8 mouse cellular contexts compared by ENCODE assay signal in the genomic region with DNA sequence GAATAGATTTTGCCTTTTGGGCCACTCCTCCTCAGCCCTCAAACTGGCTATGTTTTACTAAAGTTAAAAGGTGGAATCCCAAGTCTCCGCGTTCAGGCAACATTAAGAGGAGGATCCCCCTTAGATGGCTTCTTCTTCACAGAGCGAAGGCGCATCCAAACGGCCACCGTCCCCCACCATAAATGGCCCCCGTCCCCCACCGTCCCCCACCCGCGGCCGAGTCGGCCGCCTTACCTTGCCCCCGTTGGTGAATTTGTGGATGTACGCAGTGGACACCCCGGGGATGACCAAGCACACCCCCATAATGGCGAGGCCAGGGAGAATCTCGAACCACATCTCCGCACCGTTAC. TPM values are rescaled to one million over a fixed set of nuclear protein-coding genes. Genes with fewer than 3 reads are reported as not detected.
DNase-seq lines count a peak whose midpoint lies in the region; ATAC-seq and TF ChIP-seq lines count a peak whose summit lies in the region.

No protein-coding gene starts in this region.

- peak overlapping the region; percentile 68 for H3K4me2 ChIP-seq in kidney, postnatal 0 days (ENCODE audit: low read length)
- peak overlapping the region; percentile 57 for H3K4me2 ChIP-seq in hindbrain, embryonic 14.5 days (replicated peaks)
- H3K4me2 ChIP-seq in midbrain, embryonic 15.5 days: peak overlapping the region; percentile 53

- peak overlapping the region; percentile 50 for H3K4me3 ChIP-seq in kidney, postnatal 0 days (replicated peaks; ENCODE audit: low read depth, low read length)
- H3K4me3 ChIP-seq in hindbrain, embryonic 14.5 days (replicated peaks; ENCODE audit: low read length): peak overlapping the region; percentile 52
- H3K4me3 ChIP-seq in midbrain, embryonic 15.5 days: peak overlapping the region; percentile 46

- WGBS in kidney, postnatal 0 days: 37% methylated on average over 20 of the region's 20 CpGs
- 26% methylated on average over 20 of the region's 20 CpGs for WGBS in hindbrain, embryonic 14.5 days
- WGBS in midbrain, embryonic 15.5 days: 30% methylated on average over 20 of the region's 20 CpGs

- H3K27ac ChIP-seq in kidney, postnatal 0 days: no peak overlapping the region
- peak overlapping the region; percentile 86; the same call in 1 of the 2 replicates for H3K27ac ChIP-seq in hindbrain, embryonic 14.5 days
- peak overlapping the region; percentile 82; the same call in 1 of the 2 replicates for H3K27ac ChIP-seq in midbrain, embryonic 15.5 days

- H3K9me3 ChIP-seq in kidney, postnatal 0 days (replicated peaks; ENCODE audit: low read length): no peaks in the 10 kb centered on the region
- no peaks in the 10 kb centered on the region for H3K9me3 ChIP-seq in hindbrain, embryonic 14.5 days (ENCODE audit: control insufficient read depth, low read length)
- H3K9me3 ChIP-seq in midbrain, embryonic 15.5 days: no peaks in the 10 kb centered on the region

- no peaks in the 10 kb centered on the region for H3K27me3 ChIP-seq in kidney, postnatal 0 days (ENCODE audit: insufficient read depth, low read length)
- H3K27me3 ChIP-seq in hindbrain, embryonic 14.5 days (ENCODE audit: control insufficient read depth, insufficient read depth, low read length): no peaks in the 10 kb centered on the region
- H3K27me3 ChIP-seq in midbrain, embryonic 15.5 days (replicated peaks): no peaks in the 10 kb centered on the region

- intact Hi-C loops in left cerebral cortex, postnatal 10 days (cut with DNase I): no loop called here

- ATAC-seq in kidney, postnatal 0 days (replicated peaks; ENCODE audit: low FRiP score, low read depth): peak; percentile 61
- ATAC-seq in hindbrain, embryonic 14.5 days (ENCODE audit: low FRiP score): peak; percentile 67; the same call in 1 of the 2 replicates
- peak; percentile 79 for ATAC-seq in midbrain, embryonic 15.5 days (replicated peaks)

- TF ChIP-seq CTCF in kidney, postnatal 0 days (IDR thresholded peaks at IDR 0.05; ENCODE audit: low read depth): no peak

- DNase-seq in kidney, postnatal 0 days (ENCODE audit: low spot score): peak; percentile 18
- DNase-seq in kidney, postnatal 10 days: no peak
- peak; percentile 3 for DNase-seq in c-Kit-positive CD71-positive TER-119-positive erythroid progenitor cells, embryonic 14.5 days (ENCODE audit: low spot score)
- DNase-seq in hindbrain, embryonic 14.5 days (ENCODE audit: low spot score): no peak
- no peak for DNase-seq in urinary bladder, postnatal 14 days (ENCODE audit: low spot score)
- no peak for DNase-seq in left cerebral cortex, postnatal 10 days (ENCODE audit: extremely low spot score in 1 of 2, low spot score in 2 of 2)
- no peak for DNase-seq in adrenal gland, postnatal 14 days

- H3K36me3 ChIP-seq in kidney, postnatal 0 days (ENCODE audit: insufficient read depth, low read length): no peaks in the 10 kb centered on the region
- H3K36me3 ChIP-seq in hindbrain, embryonic 14.5 days (replicated peaks; ENCODE audit: control insufficient read depth, insufficient read depth): no peaks in the 10 kb centered on the region; the same call in 1 of the 2 replicates
- no peaks in the 10 kb centered on the region for H3K36me3 ChIP-seq in midbrain, embryonic 15.5 days (replicated peaks)

- H3K9ac ChIP-seq in kidney, postnatal 0 days (ENCODE audit: low read depth, low read length): peak overlapping the region; percentile 55
- H3K9ac ChIP-seq in hindbrain, embryonic 14.5 days: peak overlapping the region; percentile 68
- H3K9ac ChIP-seq in midbrain, embryonic 15.5 days: peak overlapping the region; percentile 46

- H3K4me1 ChIP-seq in kidney, postnatal 0 days (replicated peaks; ENCODE audit: insufficient read depth, low read length): no peaks in the 10 kb centered on the region
- H3K4me1 ChIP-seq in hindbrain, embryonic 14.5 days (replicated peaks; ENCODE audit: control insufficient read depth, insufficient read depth, low read length): peaks cover 4% of the 10 kb centered on the region; the same call in 1 of the 2 replicates
- H3K4me1 ChIP-seq in midbrain, embryonic 15.5 days: peaks cover 12% of the 10 kb centered on the region

RNA-seq across cellular contexts. Expression of gene Ndufa1, which starts 0.2 kb away (rescaled TPM):
- 715 and 799 TPM in 2 replicates for polyA plus RNA-seq in kidney, postnatal 0 days (2015; fragmentation: Nextera tagmentation; extraction: Ambion mirVana)
- polyA plus RNA-seq in hindbrain, embryonic 14.5 days (2014; fragmentation: Nextera tagmentation; extraction: Ambion mirVana): 720 and 850 TPM in 2 replicates
- 638 and 672 TPM in 2 replicates for polyA plus RNA-seq in midbrain, embryonic 15.5 days (2015; fragmentation: Nextera tagmentation; extraction: Ambion mirVana)
- total RNA-seq in left cerebral cortex, postnatal 10 days (2021): 100 to 1,000 TPM; 225 to 235 TPM
- total RNA-seq in adrenal gland, postnatal 14 days (2021): 610 and 644 TPM in 2 replicates

RNA-seq across cellular contexts. Expression of gene Rnf113a1, which starts 0.3 kb away (rescaled TPM):
- polyA plus RNA-seq in kidney, postnatal 0 days (2015; fragmentation: Nextera tagmentation; extraction: Ambion mirVana): 8.9 and 9.6 TPM in 2 replicates
- polyA plus RNA-seq in hindbrain, embryonic 14.5 days (2014; fragmentation: Nextera tagmentation; extraction: Ambion mirVana): 23.3 and 28.3 TPM in 2 replicates
- 18.1 and 19.8 TPM in 2 replicates for polyA plus RNA-seq in midbrain, embryonic 15.5 days (2015; fragmentation: Nextera tagmentation; extraction: Ambion mirVana)
- total RNA-seq in left cerebral cortex, postnatal 10 days (2021): 1 to 10 TPM; 8.2 to 8.4 TPM
- total RNA-seq in adrenal gland, postnatal 14 days (2021): 4.1 and 4.2 TPM in 2 replicates

RNA-seq across cellular contexts. Expression of gene Gm9, which starts 20.1 kb away (rescaled TPM):
- polyA plus RNA-seq in kidney, postnatal 0 days (2015; fragmentation: Nextera tagmentation; extraction: Ambion mirVana): not detected in 2 replicates
- polyA plus RNA-seq in hindbrain, embryonic 14.5 days (2014; fragmentation: Nextera tagmentation; extraction: Ambion mirVana): not detected in 2 replicates
- polyA plus RNA-seq in midbrain, embryonic 15.5 days (2015; fragmentation: Nextera tagmentation; extraction: Ambion mirVana): not detected in 2 replicates
- total RNA-seq in left cerebral cortex, postnatal 10 days (2021): not detected
- not detected in 2 replicates for total RNA-seq in adrenal gland, postnatal 14 days (2021)

RNA-seq across cellular contexts. Expression of gene Akap14, which starts 22.1 kb away (rescaled TPM):
- polyA plus RNA-seq in kidney, postnatal 0 days (2015; fragmentation: Nextera tagmentation; extraction: Ambion mirVana): not detected in 2 replicates
- polyA plus RNA-seq in hindbrain, embryonic 14.5 days (2014; fragmentation: Nextera tagmentation; extraction: Ambion mirVana): 0.14 and 0.35 TPM in 2 replicates
- polyA plus RNA-seq in midbrain, embryonic 15.5 days (2015; fragmentation: Nextera tagmentation; extraction: Ambion mirVana): 0.09 and 0.28 TPM in 2 replicates
- not detected for total RNA-seq in left cerebral cortex, postnatal 10 days (2021)
- not detected in 2 replicates for total RNA-seq in adrenal gland, postnatal 14 days (2021)

RNA-seq across cellular contexts. Expression of gene Rhox1, which starts 31.3 kb away (rescaled TPM):
- not detected in 2 replicates for polyA plus RNA-seq in kidney, postnatal 0 days (2015; fragmentation: Nextera tagmentation; extraction: Ambion mirVana)
- not detected in 2 replicates for polyA plus RNA-seq in hindbrain, embryonic 14.5 days (2014; fragmentation: Nextera tagmentation; extraction: Ambion mirVana)
- not detected in 2 replicates for polyA plus RNA-seq in midbrain, embryonic 15.5 days (2015; fragmentation: Nextera tagmentation; extraction: Ambion mirVana)
- not detected for total RNA-seq in left cerebral cortex, postnatal 10 days (2021)
- not detected in 2 replicates for total RNA-seq in adrenal gland, postnatal 14 days (2021)

Comparison
In these comparisons a context has a peak if more than half of its experiments do, and no peak if none do; other contexts are left out.
1. DNase-seq: peak in kidney, postnatal 0 days (single experiment) and c-Kit-positive CD71-positive TER-119-positive erythroid progenitor cells, embryonic 14.5 days (single experiment); none in kidney, postnatal 10 days (single experiment), hindbrain, embryonic 14.5 days (single experiment), urinary bladder, postnatal 14 days (single experiment), left cerebral cortex, postnatal 10 days (0 of 2) and adrenal gland, postnatal 14 days (single experiment).
2. Peak in every context shown above with its lines, with median percentiles within 50 percentile points of each other: ATAC-seq, H3K4me2 ChIP-seq, H3K4me3 ChIP-seq and H3K9ac ChIP-seq.